Mouse (Mus musculus): ENCODE measurements at regions not wholly inside any gene's neighbourhood (a gene's known extent, or its start where the extent isn't known, plus 50 kb on each side); places are given as distances from the start of the nearest gene placed in this dataset.
"Not testable (repeated sequence)": the region's sequence is repeated elsewhere in the genome, so short reads cannot be mapped to it uniquely, and the experiment has no call there.

DNA sequence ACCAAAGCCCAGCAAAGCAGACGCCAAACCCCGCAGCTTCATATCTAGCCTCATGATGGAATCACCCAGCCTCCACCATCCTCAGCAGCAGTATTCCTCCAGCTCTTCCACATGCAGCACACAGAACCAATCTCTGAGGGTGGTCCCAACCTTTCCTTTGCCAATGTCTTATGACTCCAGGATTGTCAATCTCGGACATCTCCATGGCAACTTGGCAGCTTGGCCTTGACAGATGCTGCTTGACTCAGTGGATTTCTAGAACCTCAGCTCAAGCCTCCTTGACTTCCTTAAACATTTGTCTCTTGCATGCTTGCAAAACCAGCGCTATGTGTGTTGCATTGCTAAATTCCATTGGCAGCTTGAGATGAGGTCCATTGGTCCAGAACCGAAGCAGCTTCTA lies 96.8 kb upstream of the Plcl2 start:
- DNase-seq (ENCODE audit: low spot score) (no peak), ATAC-seq (no peak)
- Histone ChIP-seq H3K27me3 (ENCODE audit: insufficient read depth, low read length) (no peaks in the 10 kb centered on the region), H3K9me3 (ENCODE audit: low read length) (no peaks in the 10 kb centered on the region), H3K4me2 (ENCODE audit: low read depth, low read length) (no peak overlapping the region), H3K4me3 (ENCODE audit: low read length) (no peak overlapping the region), H3K36me3 (ENCODE audit: insufficient read depth, low read length) (no peaks in the 10 kb centered on the region), H3K9ac (replicated peaks; ENCODE audit: low read length) (no peak overlapping the region), H3K27ac (no peak overlapping the region), H3K4me1 (ENCODE audit: insufficient read depth, low read length) (no peaks in the 10 kb centered on the region)
- WGBS: 85% methylated on average over 5 of the region's 5 CpGs
- TF ChIP-seq CTCF (IDR thresholded peaks at IDR 0.05; ENCODE audit: low read depth): no peak

- no peak for ATAC-seq
- 94% methylated on average over 5 of the region's 5 CpGs for WGBS
Measured at GRCm38 (mm10) chr17:50413916-50414315, 95.3 kb upstream of the Plcl2 start.

GRCm38 (mm10) chr17:50415331-50416005 lies 93.7 kb upstream of the Plcl2 start:
- Histone ChIP-seq H3K9ac (replicated peaks; ENCODE audit: low read length) (no peak overlapping the region), H3K4me3 (ENCODE audit: low read length) (no peak overlapping the region), H3K27me3 (ENCODE audit: insufficient read depth, low read length) (no peaks in the 10 kb centered on the region), H3K4me2 (ENCODE audit: low read depth, low read length) (no peak overlapping the region), H3K27ac (no peak overlapping the region), H3K4me1 (ENCODE audit: insufficient read depth, low read length) (no peaks in the 10 kb centered on the region), H3K9me3 (ENCODE audit: low read length) (no peaks in the 10 kb centered on the region), H3K36me3 (ENCODE audit: insufficient read depth, low read length) (no peaks in the 10 kb centered on the region)
- TF ChIP-seq CTCF (IDR thresholded peaks at IDR 0.05; ENCODE audit: low read depth): no peak
- ATAC-seq: no peak
- DNase-seq (ENCODE audit: low spot score): no peak
- 91% methylated on average over 2 of the region's 2 CpGs for WGBS

More at GRCm38 (mm10) chr17:50413916-50414315, 95.3 kb upstream of the Plcl2 start:
- Histone ChIP-seq H3K27me3 (ENCODE audit: insufficient read depth, low read length) (no peaks in the 10 kb centered on the region), H3K9me3 (ENCODE audit: low read length) (no peaks in the 10 kb centered on the region), H3K4me1 (ENCODE audit: insufficient read depth, low read length) (no peaks in the 10 kb centered on the region), H3K4me3 (ENCODE audit: low read length) (no peak overlapping the region), H3K36me3 (ENCODE audit: insufficient read depth, low read length) (no peaks in the 10 kb centered on the region), H3K4me2 (ENCODE audit: low read depth, low read length) (no peak overlapping the region), H3K9ac (replicated peaks; ENCODE audit: low read length) (no peak overlapping the region), H3K27ac (no peak overlapping the region)
- DNase-seq (ENCODE audit: low spot score): no peak
- TF ChIP-seq CTCF (IDR thresholded peaks at IDR 0.05; ENCODE audit: low read depth): no peak

- Histone ChIP-seq H3K4me3 (ENCODE audit: low read length) (no peak overlapping the region), H3K9ac (replicated peaks; ENCODE audit: low read length) (no peak overlapping the region), H3K36me3 (ENCODE audit: insufficient read depth, low read length) (no peaks in the 10 kb centered on the region), H3K4me2 (ENCODE audit: low read depth, low read length) (no peak overlapping the region), H3K27ac (no peak overlapping the region), H3K27me3 (ENCODE audit: insufficient read depth, low read length) (no peaks in the 10 kb centered on the region), H3K9me3 (ENCODE audit: low read length) (no peaks in the 10 kb centered on the region), H3K4me1 (ENCODE audit: insufficient read depth, low read length) (no peaks in the 10 kb centered on the region)
- ATAC-seq (no peak), DNase-seq (ENCODE audit: low spot score) (no peak)
- 72% methylated on average over 1 of the region's 1 CpGs for WGBS
- no peak for TF ChIP-seq CTCF (IDR thresholded peaks at IDR 0.05; ENCODE audit: low read depth)
Measured at GRCm38 (mm10) chr17:50416119-50416518, 93.1 kb upstream of the Plcl2 start.

GRCm38 (mm10) chr17:50416538-50417113 lies 92.6 kb upstream of the Plcl2 start:
- no peak overlapping the region for H3K4me2 ChIP-seq (ENCODE audit: low read depth, low read length)

GRCm38 (mm10) chr17:50418863-50419383 lies 90.3 kb upstream of the Plcl2 start:
- Histone ChIP-seq H3K36me3 (ENCODE audit: insufficient read depth, low read length) (no peaks in the 10 kb centered on the region), H3K4me1 (ENCODE audit: insufficient read depth, low read length) (no peaks in the 10 kb centered on the region), H3K4me3 (ENCODE audit: low read length) (no peak overlapping the region), H3K9ac (replicated peaks; ENCODE audit: low read length) (no peak overlapping the region), H3K9me3 (ENCODE audit: low read length) (no peaks in the 10 kb centered on the region), H3K4me2 (ENCODE audit: low read depth, low read length) (no peak overlapping the region), H3K27me3 (ENCODE audit: insufficient read depth, low read length) (no peaks in the 10 kb centered on the region), H3K27ac (no peak overlapping the region)
- WGBS: 55% methylated on average over 3 of the region's 3 CpGs
- DNase-seq (ENCODE audit: low spot score): peak; percentile 69
- ATAC-seq: no peak
- TF ChIP-seq CTCF (IDR thresholded peaks at IDR 0.05; ENCODE audit: low read depth): peak; percentile 51

More at GRCm38 (mm10) chr17:50416538-50417113, 92.6 kb upstream of the Plcl2 start:
- H3K9ac ChIP-seq (replicated peaks; ENCODE audit: low read length): no peak overlapping the region
- H3K27ac ChIP-seq: no peak overlapping the region
- no peak overlapping the region for H3K4me3 ChIP-seq (ENCODE audit: low read length)
- no peaks in the 10 kb centered on the region for H3K4me1 ChIP-seq (ENCODE audit: insufficient read depth, low read length)
- ATAC-seq: no peak
- H3K27me3 ChIP-seq (ENCODE audit: insufficient read depth, low read length): no peaks in the 10 kb centered on the region
- TF ChIP-seq CTCF (IDR thresholded peaks at IDR 0.05; ENCODE audit: low read depth): no peak
- no peaks in the 10 kb centered on the region for H3K36me3 ChIP-seq (ENCODE audit: insufficient read depth, low read length)
- H3K9me3 ChIP-seq (ENCODE audit: low read length): no peaks in the 10 kb centered on the region
- no peak for DNase-seq (ENCODE audit: low spot score)
- 53% methylated on average over 3 of the region's 3 CpGs for WGBS

DNA sequence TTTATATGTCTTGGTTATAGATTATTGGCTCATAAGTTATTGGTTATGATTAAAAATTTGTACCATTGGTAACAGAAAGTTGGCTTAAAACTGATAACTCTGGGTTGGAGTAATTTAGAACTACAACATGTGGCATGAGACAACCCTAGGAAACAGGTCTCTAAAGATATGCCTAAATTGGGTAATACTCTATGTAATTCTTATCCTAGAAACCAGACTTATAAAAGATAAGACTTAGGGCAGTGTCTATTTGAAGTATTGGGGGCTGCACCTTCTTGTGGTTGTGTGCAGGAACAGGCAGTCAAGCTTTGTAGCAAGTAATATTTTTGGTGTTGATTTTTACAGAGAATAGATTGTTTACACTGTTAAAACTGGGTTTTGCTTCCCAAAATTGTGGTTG lies 89.7 kb upstream of the Plcl2 start:
- not testable (repeated sequence) for H3K27ac ChIP-seq; DNase-seq (ENCODE audit: low spot score); H3K4me1 ChIP-seq (ENCODE audit: insufficient read depth, low read length); ATAC-seq; H3K4me3 ChIP-seq (ENCODE audit: low read length); H3K36me3 ChIP-seq (ENCODE audit: insufficient read depth, low read length); H3K4me2 ChIP-seq (ENCODE audit: low read depth, low read length); H3K9ac ChIP-seq (replicated peaks; ENCODE audit: low read length); H3K9me3 ChIP-seq (ENCODE audit: low read length); H3K27me3 ChIP-seq (ENCODE audit: insufficient read depth, low read length)

Data from hindbrain, postnatal 0 days (tissue).